ENCODE assay signal across 10 mouse cellular contexts in the genomic region with DNA sequence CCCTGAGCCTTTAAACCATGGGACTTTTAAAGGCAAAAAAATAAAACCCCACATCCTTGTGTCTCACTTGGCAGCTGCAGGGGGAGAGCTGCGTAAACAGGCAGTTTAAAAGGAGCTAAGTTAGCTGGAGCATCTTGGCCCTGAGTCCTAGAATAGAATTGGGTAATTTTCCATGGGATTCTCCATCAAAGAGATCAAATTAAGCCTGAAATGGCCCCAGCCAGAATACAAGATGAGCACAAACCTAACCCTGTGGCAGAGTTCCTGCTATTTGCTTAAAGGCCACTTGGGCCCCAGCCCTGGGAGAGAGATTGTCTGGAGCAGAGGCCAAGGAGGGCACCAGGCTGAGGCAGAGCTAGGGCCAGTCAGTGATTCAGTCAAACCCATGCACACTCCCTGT. TPM values are rescaled to one million over a fixed set of nuclear protein-coding genes. Genes with fewer than 3 reads are reported as not detected.
DNase-seq lines count a peak whose midpoint lies in the region; ATAC-seq lines count a peak whose summit lies in the region.
"Had no signal": no experiment of that assay in that cellular context is flagged by ENCODE, and none has a peak within 500 bp of the region (broad histone marks: within the 10 kb centered on the region; RNA-seq: fewer than 3 reads in every experiment).

No protein-coding gene starts in this region.

- no peaks in the 10 kb centered on the region for H3K36me3 ChIP-seq in limb, embryonic 13.5 days
- no peaks in the 10 kb centered on the region for H3K36me3 ChIP-seq in limb, embryonic 10.5 days

- H3K27me3 ChIP-seq in limb, embryonic 13.5 days = no peaks in the 10 kb centered on the region; the same call in 1 of the 2 replicates
- no peaks in the 10 kb centered on the region for H3K27me3 ChIP-seq in limb, embryonic 10.5 days (ENCODE audit: low read depth, poor library complexity, severe bottlenecking)

- peak; percentile 56 for ATAC-seq in frontal cortex, adult (ENCODE audit: low TSS enrichment)
- ATAC-seq in limb, embryonic 13.5 days (ENCODE audit: low FRiP score, low read depth) = no peak

- 53% methylated on average over 1 of the region's 1 CpGs for WGBS in limb, embryonic 13.5 days
- WGBS in limb, embryonic 10.5 days = 89% methylated on average over 1 of the region's 1 CpGs

- no peak overlapping the region for H3K4me3 ChIP-seq in limb, embryonic 13.5 days
- no peak overlapping the region for H3K4me3 ChIP-seq in limb, embryonic 10.5 days
- H3K4me3 ChIP-seq: erythroblast, embryonic 14.5 days had no signal

- H3K9ac ChIP-seq in limb, embryonic 13.5 days = no peak overlapping the region

- peak overlapping the region; percentile 28; the same call in 1 of the 2 replicates for H3K27ac ChIP-seq in limb, embryonic 13.5 days
- no peak overlapping the region for H3K27ac ChIP-seq in limb, embryonic 10.5 days

- no peak overlapping the region for H3K4me2 ChIP-seq in limb, embryonic 13.5 days (replicated peaks)
- H3K4me2 ChIP-seq: heart, embryonic 11.5 days had no signal

- no peak for DNase-seq in frontal cortex, postnatal 14 days (ENCODE audit: low spot score in 2 of 2)
- DNase-seq in limb, embryonic 10.5 days (ENCODE audit: low spot score) = no peak
- DNase-seq in right cerebral cortex, adult 18-20 months = peak; percentile 26
- no peak for DNase-seq in right cerebral cortex, postnatal 36 days (ENCODE audit: low spot score in 2 of 2)
- no peak for DNase-seq in urinary bladder, postnatal 14 days (ENCODE audit: low spot score)
- DNase-seq: gastrocnemius, postnatal 10 days had no signal

- no peaks in the 10 kb centered on the region for H3K9me3 ChIP-seq in limb, embryonic 13.5 days
- H3K9me3 ChIP-seq in limb, embryonic 10.5 days (replicated peaks) = no peaks in the 10 kb centered on the region

- peaks cover 70% of the 10 kb centered on the region for H3K4me1 ChIP-seq in limb, embryonic 13.5 days
- peaks cover 28% of the 10 kb centered on the region for H3K4me1 ChIP-seq in limb, embryonic 10.5 days

RNA-seq across cellular contexts. Expression of gene Sez6l, which starts 27.3 kb away (rescaled TPM):
- polyA plus RNA-seq in limb, embryonic 13.5 days (2015; fragmentation: Nextera tagmentation; extraction: Ambion mirVana) = 0.25 and 0.40 TPM in 2 replicates
- 0.09 and 0.16 TPM in 2 replicates for polyA plus RNA-seq in limb, embryonic 10.5 days (2016; fragmentation: Nextera tagmentation; extraction: Ambion mirVana)
- polyA plus RNA-seq: erythroblast, embryonic 14.5 days had no signal
